Mouse (Mus musculus) neutrophil, adult 5-6 weeks (primary cell): ENCODE data around the gene Wwox. TPM values are rescaled to one million over a fixed set of nuclear protein-coding genes. Genes with fewer than 3 reads are reported as not detected.

Experiments used
- ATAC-seq: fragments of 151-379, 151-347 bp; 2 replicates; pipeline ENCODE4 v1.8.0; 2017; ENCODE audit warnings: mild to moderate bottlenecking, moderate TSS enrichment; ENCODE audit not compliant: insufficient number of reproducible peaks, poor library complexity, low FRiP score, severe bottlenecking; ENCODE audit errors: extremely low read depth
- total RNA-seq: library from RNA; stranded (forward); fragments of 200-1000 nt; gene quantifications from 2 replicates; pipeline ENCODE4 v1.2.3, GENCODE M21; 2017

The Wwox gene
- total RNA-seq, 1 experiment from 2014 or later = 7.7 TPM

DNA sequence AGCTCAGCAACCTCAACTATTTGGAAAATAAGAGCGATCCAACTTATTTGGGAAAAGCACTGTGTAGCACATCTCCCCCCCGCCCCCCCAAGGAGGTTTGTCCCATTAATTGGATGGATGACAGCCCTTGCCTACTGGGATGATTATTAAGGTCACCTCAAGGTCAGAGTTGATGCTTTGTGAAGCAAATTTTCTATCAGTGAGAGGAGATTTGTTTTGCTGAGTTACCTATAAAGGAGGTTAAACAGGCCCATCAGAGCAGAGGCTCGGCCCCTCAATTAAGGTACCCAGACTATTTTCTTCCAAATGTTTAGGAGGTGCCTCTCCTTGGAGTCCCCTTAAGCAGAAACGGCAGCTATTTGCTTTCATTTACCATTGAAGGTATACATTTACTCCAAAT, 247.0 kb downstream of the Wwox start:
- no peak for ATAC-seq

- no peak for ATAC-seq
Observed at GRCm38 (mm10) chr8:114688732-114689131, 249.3 kb downstream of the Wwox start.

DNA sequence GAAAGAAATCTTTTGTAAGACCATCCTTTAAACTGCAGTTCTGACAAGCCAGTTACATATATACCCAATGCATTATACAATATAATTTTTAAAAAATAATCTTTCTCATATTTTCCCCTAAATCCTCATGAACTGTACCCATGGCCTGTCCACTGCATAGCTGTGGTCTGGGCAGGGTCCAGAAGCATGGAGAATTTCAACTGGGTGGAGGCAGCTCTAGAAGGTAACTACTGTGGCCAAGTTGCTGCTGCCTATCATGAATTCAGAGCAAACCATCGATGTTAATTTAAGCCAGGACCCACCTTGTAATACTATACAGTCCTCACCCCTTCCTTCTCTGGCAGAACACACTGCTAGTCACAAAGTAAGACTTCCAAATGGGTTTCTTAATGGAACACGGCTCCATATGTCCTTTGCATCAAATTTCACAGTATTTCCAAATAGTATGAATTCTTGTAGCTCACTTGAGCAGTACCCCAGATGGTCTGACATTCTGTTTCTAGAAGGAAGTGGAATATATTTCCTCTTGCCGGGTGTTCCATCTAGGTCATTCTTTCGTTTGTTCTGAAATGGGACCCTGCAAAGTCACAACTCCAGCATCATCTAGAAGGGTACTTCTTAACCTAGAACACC, 255.2 kb downstream of the Wwox start:
- no peak for ATAC-seq

GRCm38 (mm10) chr8:114703517-114703916, 264.1 kb downstream of the Wwox start:
- no peak for ATAC-seq

- ATAC-seq = no peak
Observed at GRCm38 (mm10) chr8:114707538-114708138, 268.2 kb downstream of the Wwox start.

GRCm38 (mm10) chr8:114715318-114716070, 276.0 kb downstream of the Wwox start:
- ATAC-seq = no peak

DNA sequence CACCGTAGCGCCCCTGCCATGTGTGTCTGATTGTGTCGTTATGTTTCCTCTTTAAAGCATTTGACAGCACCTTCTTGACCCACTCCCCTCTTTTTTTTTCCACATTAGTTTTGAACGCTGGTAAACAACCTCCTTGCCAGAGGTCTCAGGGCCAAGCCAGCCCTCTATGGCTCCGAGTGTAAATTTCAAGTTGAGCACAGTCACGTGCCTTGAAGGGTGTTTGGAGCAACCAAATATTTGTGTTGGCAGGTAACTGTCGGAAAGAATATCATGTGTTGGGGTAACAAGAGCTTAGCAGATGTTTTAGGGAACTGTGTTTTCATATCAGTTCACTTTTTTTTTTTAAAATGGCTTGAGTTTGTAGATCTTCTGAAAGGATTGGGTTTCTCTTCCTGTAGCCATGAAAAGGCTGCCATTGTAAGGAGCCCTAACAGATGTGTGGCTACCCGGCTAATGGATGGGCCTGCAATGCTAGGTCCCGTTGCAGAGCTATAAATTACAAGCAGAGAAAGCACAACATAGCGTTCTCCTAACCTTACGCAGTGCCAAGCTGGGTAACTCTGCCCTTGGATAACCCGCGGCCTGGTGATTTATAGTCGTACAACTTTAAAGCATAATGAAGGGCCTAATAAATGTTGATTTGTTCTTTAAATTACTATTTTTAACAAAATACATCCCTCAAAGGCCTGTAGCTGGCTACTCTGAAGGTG, 277.2 kb downstream of the Wwox start:
- no peak for ATAC-seq

- no peak for ATAC-seq
Observed at GRCm38 (mm10) chr8:114718821-114719220, 279.4 kb downstream of the Wwox start.

DNA sequence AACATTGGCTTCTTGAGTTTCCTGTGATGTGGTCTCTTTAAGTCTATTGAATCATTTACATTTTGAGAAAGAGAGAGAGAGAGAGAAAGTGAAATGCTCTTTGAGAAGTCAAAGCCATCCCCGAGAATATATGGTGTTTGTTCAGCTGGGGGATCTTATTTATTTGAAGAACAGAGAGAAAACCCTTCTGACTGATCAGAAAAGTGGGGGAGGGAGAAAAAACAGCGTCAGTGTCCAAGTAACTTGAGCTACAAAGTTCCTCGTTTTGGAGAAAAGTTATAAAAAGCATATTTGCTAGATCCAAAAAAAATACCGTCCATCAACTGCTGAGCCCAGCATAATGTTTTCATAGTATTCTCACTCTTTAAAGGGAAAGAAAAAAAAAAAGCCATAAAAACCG, 283.2 kb downstream of the Wwox start:
- ATAC-seq = no peak

GRCm38 (mm10) chr8:114731260-114732140, 292.0 kb downstream of the Wwox start:
- no peak for ATAC-seq

DNA sequence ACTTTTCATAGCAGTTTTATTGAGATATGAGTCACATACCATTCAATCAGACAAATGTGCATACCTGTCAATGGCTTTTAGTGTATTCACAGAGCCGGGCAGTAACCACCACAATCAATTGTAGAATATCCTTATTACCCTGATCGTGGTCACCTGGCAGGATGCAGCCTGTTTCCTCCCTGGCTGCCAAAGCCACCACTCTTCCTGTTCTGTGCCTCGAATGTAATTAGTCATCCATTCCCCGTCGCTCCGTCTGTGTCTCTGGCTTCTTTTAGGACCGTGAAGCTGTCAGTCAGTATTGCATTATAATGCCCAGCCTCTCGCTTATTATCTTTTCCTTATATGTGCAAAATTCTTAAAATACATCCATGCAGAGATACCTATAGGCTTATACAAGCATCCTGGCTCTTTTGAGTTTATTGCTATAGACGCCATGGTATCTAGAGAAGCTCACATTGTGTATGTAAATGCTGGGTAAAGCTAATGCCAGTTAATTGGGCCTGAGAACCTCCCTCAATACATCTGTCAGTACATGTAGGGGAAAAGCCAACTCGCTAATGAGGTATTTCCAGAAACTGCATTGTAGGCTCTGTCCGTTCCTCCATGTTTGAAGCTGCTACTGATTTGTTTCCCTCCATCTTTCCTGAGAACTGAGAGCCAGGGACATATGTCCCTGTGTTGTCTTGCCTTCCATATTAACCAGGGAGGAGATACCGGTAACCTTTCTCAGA, 303.9 kb downstream of the Wwox start:
- no peak for ATAC-seq

GRCm38 (mm10) chr8:114746373-114746772, 306.9 kb downstream of the Wwox start:
- ATAC-seq = no peak

- ATAC-seq = no peak
Observed at GRCm38 (mm10) chr8:114751376-114752135, 312.1 kb downstream of the Wwox start.

DNA sequence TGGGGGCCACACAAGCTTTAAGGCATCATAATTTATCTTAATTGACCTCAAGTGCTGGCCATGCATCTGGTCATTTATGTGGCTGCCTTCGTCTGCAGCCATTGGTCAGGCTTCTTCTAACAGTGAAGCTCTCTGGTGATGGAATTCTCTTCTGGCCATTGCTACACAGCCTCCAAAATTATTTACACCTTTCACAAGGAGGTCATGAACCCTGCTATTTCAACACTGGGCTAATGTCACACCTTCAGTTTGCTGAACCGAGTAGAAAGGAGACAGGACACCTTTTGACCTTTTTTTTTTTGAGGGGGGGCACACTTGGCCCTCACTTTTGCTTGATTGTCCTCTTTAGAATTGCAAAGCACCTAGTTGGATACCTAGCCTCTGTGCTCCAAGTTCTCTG, 320.2 kb downstream of the Wwox start:
- no peak for ATAC-seq

- ATAC-seq = no peak
Observed at GRCm38 (mm10) chr8:114768536-114768935, 329.1 kb downstream of the Wwox start.

GRCm38 (mm10) chr8:114770856-114771776, 331.7 kb downstream of the Wwox start:
- ATAC-seq = peak; percentile 65; the same call in 1 of the 2 replicates
